Mouse (Mus musculus) induced T-regulatory cell, adult 2 months (primary cell): ENCODE measurements around the gene Cdc27.
A peak's percentile ranks its signal among the peaks of the same experiment; 100 is the strongest.
"Not testable (repeated sequence)": the region's sequence is repeated elsewhere in the genome, so short reads cannot be mapped to it uniquely, and the experiment has no call there.

Experiments used
- DNase-seq: peaks from one replicate; pipeline ENCODE4 v3.0.0-alpha.2; 2012; ENCODE audit warnings: low read depth

Gene Cdc27

DNA sequence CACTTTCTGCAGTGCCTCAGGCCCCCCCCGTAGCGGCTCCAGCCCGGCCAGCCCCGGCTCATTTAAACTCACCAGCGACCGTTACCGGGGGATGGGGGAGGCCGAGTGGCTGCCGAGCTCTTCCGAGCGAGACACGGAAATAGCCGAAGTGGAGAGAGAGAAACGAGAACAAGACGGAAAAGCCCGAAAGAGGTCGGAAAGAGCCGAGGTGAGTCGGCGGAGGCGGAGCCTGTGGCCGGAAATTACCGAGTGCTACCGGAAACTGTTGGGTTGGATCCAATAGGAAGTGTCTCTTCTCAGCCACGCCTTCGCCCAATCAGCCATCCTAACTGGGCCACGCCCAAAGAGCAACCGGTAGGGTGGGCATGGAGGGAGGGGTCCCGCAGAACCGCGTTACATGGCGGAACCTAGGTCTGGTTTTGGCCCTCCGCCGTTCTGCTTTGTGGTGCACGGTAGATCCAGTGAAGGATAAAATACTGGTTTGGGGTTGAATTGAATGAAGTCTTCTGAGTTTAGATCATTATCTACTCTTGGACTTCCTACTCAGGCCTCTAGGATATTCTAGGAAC lies at the start of gene Cdc27, which contains the start of gene Myl4:
Cdc27 (minus strand) TSS at position 215 of the 569 bp plus-strand sequence.
Myl4 (plus strand) TSS at position 258 of the 569 bp plus-strand sequence.
- peak; percentile 100 for DNase-seq

DNA sequence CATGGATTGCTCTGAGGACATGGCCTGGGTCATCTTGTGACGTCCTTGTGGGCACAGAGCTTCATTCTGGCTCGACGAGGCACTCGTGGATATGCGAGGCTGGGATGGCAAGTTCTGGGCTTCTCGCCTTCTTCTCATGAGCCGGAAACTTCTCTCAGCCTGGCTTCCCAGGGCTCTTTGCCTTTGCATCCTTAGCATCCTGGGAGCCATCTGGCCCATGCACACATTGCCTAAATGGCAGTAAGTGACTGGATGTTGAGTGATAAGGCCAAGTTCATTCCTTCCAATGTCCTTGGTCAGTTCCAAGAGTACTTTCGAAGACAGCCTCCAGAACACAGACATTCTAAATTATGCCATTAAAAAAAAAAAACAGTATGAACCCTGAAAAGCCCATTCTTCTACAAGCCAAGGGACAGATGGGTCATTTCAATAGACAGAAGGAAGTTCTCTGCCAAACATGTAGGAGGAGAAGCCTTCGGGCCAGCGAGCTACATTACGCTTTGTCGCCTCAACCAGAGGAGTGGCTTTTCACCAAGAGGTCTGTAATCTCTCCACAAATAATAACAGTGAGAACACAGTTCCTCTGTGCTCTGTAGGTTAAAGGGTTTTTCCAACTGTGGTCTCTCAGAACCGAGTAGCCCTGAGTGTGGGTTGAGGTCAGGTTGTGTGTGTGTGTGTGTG lies 49.0 kb upstream of the Cdc27 start:
- DNase-seq = peak; percentile 43

DNA sequence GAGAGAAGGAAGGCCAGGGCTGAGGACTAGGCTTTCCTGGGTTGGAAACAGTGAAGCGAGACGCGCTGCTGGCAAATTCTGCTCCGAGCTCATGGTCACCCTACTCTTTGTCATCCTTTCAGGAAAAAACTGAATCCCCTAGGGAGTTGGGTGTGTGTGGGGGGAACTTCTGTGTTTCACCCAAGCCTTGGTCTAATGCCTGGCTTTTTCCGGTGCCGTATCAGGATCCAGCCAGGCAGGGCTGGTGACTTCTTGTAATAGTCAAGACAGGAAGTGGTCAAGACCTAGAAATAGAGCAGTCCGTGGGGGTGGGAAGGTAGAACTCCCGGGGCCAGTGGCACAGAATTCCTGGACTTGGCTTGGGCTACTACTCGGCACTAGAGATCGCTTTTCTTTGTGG lies 45.9 kb upstream of the Cdc27 start:
- no peak for DNase-seq

DNA sequence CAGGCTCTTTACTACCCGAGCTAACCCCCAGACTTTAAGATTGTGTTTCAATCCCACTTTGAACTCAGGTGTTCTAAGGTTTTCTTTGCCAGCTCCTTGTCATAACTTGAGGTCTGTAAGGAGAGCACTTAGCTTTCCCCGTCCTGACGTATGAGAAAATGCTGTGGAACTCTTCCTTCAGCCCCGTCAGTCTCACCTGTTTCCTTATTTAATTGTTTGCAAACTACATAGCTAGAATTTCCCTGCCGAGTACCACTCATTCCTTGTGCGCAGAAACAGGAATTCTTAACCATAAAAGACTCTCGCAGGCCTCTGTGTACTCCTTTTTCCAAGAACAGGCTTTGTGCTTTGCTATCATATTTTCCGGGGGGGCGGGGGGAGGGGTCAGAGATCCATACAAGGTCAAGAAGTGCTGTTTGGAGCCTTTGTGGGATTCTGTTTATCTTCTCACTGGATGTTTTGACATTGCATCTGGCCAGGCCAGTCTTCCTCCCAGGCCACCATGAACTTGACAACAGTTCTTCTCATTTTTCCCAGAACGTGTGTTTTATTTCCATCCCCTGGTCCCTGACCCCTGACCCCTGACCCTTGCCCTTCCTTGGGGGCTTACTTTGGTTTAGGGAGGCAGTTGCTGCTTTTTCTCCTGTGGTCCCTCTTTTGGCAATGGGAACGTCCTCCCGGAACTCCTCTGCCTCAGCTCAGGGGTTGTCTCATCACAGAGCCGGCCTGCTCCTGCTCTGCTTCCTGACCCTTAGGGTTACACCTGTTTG lies 41.8 kb upstream of the Cdc27 start:
- no peak for DNase-seq

DNA sequence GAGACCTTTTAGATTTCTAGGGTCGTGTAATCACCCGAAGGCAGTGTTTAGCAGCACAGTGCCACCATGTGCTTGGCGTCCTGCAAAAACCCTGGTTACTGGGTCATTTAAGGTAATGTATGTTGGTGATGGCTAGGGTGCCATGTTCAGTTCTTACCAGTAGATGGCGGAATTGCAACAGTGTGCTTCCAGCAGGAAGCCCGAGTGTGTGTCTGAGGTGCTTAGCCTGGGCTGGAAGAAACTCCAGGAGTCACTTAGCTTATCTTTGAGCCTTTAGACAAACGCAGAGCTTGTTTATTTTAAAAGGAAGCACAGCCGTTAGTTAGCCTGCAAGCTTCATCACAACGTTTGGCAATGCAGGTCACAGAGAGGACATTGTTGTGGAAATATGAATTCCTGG lies 39.7 kb upstream of the Cdc27 start:
- peak; percentile 91 for DNase-seq

DNA sequence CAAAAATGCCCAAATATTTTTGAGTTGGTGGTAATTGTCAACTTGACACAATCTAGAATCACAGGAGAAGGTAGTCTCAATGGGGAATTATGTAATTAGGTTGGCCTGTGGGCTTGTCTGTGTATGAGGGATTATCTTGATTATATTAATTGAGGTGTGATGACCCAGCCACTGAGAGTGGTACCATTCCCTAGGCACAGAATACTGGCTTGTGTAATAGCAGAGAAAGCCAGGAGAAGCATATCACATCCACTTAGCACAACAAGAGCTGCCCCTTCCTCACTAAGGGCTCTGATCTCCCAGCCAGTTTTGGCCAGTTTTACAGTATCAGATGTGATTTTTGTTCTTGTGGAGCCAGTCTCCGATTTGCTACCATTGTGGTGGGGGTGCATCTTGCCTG lies 39.1 kb upstream of the Cdc27 start:
- DNase-seq = no peak

DNA sequence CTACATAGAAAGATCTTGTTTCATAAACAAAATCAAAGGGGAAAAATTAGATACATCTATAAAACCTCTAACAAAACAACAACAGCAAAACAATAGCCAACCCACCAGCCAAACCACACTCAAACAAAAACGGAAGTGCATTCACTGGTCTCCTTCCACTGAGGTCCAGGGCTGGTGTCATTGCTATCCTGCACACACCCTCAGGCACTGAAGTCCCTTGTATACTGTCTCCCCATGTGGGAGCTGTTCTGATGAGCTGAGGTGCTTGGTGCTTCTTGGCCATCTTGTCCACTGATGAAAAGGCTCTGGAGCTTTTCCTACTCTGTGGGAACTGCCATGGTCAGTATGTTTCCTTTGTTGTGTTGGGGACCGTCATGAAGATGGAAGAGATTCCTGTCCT lies 38.1 kb upstream of the Cdc27 start:
- no peak for DNase-seq

DNA sequence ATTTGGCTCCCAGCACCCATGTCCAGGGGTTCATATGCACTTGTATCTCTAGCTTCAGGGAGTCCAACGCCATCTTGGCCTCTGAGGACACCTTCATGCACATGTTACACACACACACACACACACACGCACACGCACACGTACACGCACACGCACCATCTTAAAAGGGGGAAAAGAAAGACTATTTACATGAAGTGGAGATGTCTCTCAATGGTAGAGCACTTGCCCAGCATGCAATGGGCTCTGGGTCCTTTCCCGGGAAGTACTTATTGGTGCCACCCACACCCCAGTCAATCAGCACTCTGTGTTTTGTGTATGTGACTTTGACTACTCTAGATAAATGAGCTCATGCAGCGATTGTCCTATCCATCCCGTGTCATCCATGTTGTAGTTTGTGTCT lies 37.5 kb upstream of the Cdc27 start:
- no peak for DNase-seq

DNA sequence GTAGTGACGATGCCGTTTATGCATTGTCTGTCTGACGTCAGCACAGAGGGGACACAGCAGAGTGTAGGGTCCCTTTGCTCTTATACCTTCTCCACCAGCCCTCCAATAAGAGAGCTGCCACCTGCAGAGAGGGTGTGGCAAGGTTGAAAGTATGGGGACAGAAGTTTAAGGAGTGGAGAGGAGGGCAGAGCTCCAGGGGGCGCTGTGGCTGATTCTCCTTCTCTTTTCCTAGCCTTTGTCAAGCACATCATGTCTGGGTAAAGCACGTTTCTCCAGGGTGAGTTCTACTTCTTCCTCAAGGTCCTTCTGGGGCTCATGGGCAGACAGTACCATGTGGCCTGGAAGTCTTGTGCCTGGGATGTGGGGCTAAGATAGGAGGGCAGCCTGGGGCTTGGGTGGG lies 35.1 kb upstream of the Cdc27 start:
- peak; percentile 30 for DNase-seq

DNA sequence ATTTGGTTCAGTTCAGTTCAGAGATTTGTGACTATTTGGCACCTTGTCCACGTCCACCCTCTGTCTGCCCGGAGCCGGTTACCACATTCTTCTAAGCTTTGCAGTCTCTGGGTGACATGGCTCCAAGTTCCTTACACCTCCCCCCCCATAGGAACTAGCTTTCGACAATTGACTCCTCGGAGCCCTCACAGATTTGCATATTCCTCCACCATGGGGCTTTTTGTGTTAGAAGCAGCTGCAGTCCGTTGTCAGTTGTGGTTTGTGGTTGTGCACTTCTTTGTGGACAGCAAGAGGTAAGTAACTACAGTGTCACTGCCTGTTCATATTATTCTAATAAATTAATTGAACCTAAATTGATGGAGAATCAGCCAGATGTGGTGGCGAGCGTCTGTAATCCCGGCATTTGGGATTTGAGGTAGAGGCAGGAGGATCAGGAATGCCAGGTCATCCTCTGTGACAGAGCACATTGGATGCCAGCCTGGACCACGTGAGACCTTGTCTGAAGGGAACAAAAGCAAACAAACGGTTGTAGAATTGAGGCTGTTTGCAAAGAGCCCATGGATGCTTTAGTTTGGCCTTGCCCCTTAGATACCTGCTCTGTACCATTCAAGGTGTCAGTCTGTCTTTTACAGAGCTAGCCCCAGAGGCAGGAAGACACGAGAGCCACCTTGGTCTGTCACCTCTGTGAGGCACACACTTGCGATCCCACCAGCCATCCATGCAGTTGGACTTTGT lies 32.4 kb upstream of the Cdc27 start:
- peak; percentile 89 for DNase-seq

DNA sequence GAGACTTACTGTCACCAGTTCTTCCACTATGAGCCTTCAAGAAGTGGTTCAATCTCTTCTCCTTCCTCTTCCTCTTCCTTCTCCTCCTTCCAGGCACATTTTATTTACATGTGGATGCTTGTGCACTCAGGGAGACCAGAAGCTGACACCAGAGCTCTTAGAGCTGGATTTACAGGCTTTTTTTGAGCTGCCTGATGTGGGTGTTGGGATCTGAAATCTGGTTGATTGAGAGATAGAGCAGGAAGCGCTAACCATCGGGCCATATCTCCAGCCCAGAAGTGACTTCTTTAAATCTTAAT lies 31.8 kb upstream of the Cdc27 start:
- no peak for DNase-seq

DNA sequence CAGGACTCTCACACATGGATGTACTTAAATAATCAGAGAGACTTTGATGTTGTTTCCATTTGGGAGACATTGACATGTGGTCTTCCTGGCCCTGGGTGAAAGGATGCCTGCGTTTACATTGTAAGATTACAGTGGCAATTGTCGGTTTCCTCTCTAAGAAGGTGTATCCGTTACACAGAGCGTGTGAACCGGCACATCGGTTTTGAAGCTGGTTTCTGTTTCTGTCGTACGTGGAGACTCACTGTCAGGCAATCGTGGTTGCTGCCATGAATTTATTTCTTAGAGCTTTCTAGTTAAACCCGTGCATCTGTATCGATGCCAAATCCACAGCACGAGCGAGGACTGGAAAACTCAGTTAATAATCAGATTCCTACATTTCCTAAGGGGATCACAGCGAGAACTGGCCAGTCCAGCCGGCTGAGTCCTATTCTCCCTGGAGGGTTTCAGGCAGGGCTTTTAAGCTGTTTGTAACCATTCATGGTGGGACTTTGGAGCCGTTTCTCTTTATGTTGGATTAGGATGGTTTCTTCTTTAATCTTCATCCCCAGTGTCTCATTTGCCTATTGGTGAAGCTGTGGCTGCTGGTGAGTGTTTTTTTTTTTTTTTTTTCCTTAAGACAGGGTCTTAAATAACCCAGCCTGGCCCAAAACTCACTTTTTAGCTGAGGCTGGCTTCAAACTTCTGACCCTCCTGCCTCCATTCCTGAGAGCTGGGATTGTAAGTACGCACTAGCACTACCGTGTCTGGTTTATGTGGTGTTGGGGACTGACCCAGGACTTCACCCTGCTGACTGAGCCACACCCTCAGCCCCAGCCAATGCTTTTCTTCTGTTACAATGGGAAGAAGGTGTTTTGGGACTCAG lies 31.3 kb upstream of the Cdc27 start:
- peak; percentile 89 for DNase-seq

DNA sequence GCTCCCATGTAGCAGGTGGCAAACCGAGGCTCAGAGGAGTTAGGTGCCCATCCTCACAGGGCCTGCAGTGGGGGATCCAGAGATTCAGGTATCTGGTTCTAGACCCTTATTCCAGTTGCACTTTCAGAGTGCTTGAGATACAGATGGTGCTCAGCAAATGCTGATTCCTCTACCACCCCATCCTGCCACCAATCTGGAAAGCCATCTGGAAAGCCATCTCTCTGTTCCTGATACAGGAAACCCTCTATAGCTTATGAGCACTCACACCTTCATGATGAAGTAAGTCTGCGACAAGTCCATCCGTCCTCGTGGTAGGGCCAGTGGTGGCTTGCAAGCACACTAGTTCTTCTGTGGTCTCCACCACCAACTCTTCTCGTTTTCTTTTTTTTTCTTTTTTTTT lies 30.2 kb upstream of the Cdc27 start:
- peak; percentile 39 for DNase-seq

DNA sequence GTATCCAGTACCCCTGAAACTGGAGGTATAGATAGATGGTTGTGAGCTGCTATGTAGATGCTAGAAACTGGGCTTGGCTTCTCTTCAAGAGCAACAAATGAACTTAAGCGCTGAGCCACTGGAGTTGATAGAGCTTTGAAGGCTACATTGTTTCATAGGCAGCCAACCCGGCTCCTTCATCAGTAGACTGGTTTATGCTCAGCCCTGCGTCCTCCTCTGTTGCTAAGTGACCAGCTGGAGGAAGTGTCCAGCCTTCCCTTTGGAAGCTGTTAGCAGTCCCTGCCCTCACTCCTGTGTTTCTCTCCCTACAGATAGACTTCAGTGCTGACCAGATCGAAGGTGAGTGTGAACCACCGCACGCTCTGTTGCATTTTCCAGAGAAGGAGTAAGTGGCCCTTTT lies 29.7 kb upstream of the Cdc27 start:
- no peak for DNase-seq

DNA sequence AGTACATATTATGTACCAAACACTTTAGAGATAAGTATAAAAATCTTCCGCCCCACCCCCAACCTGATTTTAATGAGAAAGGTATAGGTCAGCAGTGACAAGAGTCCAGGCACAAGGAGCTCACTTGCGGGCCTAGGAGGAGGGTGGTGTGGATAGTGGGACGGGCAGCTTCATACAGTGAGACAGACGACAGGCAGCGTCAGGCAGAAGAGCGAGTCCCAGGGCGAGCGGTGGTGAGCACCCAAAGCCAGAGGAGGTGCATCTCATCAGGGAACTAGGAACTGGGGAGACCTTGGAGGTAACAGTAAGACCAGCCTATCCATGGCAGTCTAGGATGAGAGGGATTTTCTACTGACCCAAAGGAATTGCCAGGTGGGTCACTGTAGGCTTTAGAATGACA lies 29.2 kb upstream of the Cdc27 start:
- DNase-seq = no peak

DNA sequence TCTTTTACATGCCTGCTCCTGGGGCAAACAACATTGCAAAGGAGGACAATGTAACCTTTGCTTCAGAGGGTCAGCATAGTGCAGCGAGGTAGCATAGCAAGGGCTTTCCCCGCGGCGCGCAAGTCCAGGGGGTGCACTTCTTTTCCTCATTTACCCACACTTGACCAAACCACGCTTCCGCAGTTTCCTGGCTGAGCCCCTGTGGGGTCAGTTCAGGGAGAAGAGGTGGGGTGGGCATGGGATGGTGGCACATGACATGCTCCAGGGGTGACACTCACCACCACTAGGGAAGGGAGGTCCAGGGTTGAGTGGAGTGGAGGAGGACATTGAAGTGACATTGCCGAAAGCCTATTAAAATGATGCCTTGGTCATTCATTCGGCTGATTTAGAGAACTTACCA lies 28.7 kb upstream of the Cdc27 start:
- no peak for DNase-seq

DNA sequence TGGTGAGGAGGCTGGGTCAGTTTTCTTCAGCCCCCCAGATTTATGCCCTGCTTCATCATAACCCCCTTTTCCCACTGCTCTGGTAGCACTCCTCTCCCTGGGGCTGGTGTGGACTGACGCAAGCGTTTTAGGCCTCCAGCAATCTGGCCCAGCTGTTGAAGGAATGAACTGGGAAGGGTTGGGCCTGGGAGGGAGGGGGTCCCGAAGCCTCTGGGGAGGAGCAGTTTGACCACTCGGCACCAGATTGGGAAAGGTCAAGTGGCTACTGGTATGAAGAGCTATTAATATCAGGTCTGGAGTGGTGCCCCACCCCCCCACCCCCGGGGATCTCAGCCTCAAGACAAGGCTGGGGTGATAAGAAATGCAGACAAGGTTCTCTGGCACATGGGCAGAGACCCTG lies 27.7 kb upstream of the Cdc27 start:
- no peak for DNase-seq

DNA sequence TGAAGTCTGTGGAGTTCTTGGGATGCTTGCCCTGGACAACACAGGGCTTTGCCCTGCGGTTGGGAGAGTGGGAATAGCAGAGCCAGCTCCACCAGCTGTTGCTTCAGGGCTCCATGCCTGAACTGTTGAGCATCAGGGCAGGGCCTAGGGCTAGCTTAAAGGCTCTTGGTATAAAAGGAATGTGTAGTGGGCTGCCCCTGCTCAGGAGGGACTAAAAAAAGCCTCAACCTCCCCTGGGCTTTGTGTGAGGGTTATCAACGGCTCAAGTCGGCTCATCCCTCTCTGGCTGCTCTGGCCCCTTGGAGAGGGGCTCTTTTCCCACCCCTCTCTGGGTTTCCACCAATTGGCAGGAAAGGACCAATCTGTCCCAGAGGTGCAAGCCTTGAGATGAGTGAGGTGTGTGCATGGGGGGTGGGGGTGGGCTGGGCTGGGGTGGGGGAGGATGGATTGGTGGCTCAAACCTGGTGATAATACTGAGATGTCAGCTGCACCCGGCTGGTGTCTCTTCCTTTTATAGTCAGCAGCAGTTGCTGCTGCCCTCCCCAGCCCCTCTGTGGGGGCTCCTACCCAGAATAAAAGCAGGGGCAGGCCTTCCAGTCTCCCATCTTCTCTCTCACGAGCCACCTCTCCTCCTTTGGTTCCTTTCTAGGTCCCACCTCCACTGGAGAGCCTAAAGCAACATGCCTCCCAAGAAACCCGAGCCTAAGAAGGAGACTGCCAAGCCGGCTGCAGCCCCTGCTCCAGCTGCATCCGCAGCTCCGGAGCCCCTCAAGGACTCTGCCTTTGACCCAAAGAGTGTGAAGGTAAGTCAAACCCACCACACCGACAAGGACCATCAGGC lies 26.6 kb upstream of the Cdc27 start:
- no peak for DNase-seq

DNA sequence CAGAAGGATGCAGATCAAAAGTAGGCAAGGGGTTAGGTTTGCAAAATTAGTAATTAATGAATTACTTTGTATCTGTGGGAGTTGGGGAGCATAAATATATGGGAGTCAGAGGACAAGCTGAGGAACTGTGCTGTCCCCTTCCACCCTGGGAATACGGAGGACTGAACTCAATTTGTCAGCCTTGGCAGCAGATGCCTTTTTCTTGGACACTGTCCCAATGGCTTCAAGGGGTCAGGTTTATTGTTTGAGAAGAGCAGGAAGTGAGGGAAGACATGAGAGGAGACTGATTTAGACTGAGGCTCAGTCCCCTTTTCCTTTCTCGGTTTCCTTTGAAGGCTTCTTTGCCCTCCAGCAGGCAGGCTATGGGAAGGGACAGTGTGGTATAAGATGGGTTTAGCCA lies 22.1 kb upstream of the Cdc27 start:
- no peak for DNase-seq

DNA sequence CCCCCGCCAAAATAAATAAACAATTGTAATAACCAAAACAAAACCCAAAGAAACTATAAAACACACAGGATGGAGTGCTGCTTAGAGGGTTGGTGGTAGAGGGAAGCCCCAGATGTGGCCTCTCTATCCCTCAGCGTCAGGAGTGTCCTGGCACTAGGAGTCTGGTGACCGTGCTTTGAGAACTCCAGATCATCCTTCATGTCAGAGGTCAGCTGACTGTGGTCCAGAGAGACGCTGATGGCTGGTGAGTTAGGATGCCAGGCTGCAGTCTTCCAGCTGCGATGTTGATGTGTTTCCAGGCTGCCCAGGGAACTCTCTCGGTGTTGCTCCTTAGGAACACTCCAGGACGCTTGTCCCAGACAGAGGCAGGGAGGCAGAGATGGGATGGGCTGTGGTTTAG lies 21.7 kb upstream of the Cdc27 start:
- no peak for DNase-seq

DNA sequence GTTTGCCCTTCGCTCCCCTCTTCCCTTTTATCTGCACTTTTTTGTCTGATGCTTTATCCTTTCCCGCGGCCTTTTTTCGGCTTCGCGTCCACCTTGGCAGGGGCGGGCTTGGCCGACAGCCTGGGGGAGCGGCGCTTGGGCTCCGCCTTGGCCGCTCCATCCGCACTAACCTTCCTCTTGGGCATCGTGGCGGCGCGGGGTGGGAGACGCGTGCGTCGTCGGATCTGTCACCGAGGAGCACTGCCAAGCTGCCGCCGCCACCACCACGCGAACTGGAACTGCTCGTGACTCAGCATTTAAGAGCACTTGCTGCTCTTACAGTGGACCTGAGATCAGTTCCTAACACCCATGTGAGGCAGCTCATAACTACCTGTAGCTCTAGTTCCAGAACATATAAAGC lies 21.0 kb upstream of the Cdc27 start:
- DNase-seq = not testable (repeated sequence)
